Mouse (Mus musculus) lung, postnatal 0 days (tissue): Measurements from ENCODE around the gene Clic6.

Source experiments
- CTCF ChIP-seq: IDR thresholded peaks from 2 replicates; pipeline ENCODE4 v1.5.1; 2016; ENCODE audit warnings: antibody characterized with exemption, mild to moderate bottlenecking
- EP300 ChIP-seq: IDR thresholded peaks from 2 replicates; pipeline ENCODE4 v1.6.1; 2016; ENCODE audit warnings: antibody characterized with exemption, mild to moderate bottlenecking, control low read depth

GRCm38 (mm10) chr16:92499324-92499723 is 13.8 kb downstream of the Clic6 start:
- no peak for TF ChIP-seq CTCF
- TF ChIP-seq EP300, result no peak
